Mouse (Mus musculus): Measurements from ENCODE around the gene Stx6. TPM values are rescaled to one million over a fixed set of nuclear protein-coding genes. Genes with fewer than 3 reads are reported as not detected.

Gene Stx6
- polyA plus RNA-seq, 1 experiment, result 13.6 TPM

DNA sequence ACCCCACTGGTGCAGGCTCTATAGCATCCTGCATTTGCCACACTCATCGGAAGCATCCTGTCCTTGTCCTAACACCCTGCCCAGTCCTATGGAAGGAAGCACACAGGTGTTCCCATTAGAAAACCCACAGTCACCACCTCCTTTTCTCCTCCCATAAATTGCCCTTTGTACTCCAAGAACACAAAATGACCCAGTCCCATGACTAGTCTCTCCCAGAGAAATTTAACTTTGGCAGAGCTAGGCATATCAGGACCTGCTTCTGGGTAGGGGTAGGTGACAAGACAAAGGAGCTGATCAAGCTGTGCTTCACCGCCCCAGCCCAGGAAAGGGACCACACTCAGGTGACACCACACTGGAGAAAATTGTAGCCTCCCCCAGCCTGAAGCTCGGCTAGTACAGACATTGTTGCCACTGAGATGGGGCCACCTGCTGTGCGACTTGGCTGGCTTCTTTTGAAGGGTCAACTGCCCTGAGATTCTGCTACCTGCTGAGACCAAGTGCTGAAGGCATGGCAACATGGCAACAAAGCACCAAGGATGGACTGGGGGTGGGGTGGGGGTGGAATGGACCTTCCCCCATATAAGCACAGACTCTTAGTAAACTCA is 92.1 kb downstream of the Stx6 start:
- Histone ChIP-seq H3K27me3 (ENCODE audit: control insufficient read depth, insufficient read depth, low read length) (no peaks in the 10 kb centered on the region), H3K4me1 (ENCODE audit: control insufficient read depth, insufficient read depth, low read length) (no peaks in the 10 kb centered on the region), H3K4me3 (ENCODE audit: control insufficient read depth, low read depth, low read length) (no peak overlapping the region), H3K36me3 (ENCODE audit: control insufficient read depth, insufficient read depth, low read length) (no peaks in the 10 kb centered on the region), H3K27ac (ENCODE audit: control insufficient read depth, insufficient read depth, low read depth, low read length) (no peak overlapping the region)
- no peak for TF ChIP-seq POLR2A (IDR thresholded peaks at IDR 0.05; ENCODE audit: control insufficient read depth, low read depth, low read length)
- no peak for TF ChIP-seq CTCF (IDR thresholded peaks at IDR 0.05; ENCODE audit: control insufficient read depth, insufficient read depth, insufficient replicate concordance, low read depth, low read length)

DNA sequence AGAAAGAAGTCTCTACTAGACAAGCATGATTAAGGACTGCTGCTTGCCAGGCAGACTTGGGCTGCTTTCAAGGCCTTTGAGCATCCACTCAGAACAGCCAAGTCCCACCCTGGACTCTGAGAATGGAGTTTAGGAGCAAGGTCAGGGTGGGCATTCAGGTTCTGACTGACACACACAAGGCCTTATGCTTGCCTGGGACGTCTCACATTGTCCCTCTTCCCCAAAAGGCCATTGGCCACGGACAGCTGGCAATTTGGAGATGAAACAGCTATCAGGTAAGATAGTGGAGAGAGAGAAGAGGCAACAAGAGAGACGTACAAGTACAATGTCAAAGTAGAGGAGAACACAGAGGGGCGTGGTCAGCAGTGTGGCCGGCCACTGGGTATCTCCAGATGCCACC is 93.1 kb downstream of the Stx6 start:
- no peaks in the 10 kb centered on the region for H3K36me3 ChIP-seq (ENCODE audit: control insufficient read depth, insufficient read depth, low read length)
- H3K4me3 ChIP-seq (ENCODE audit: control insufficient read depth, low read depth, low read length), result no peak overlapping the region
- no peaks in the 10 kb centered on the region for H3K4me1 ChIP-seq (ENCODE audit: control insufficient read depth, insufficient read depth, low read length)
- H3K27ac ChIP-seq (ENCODE audit: control insufficient read depth, insufficient read depth, low read depth, low read length), result no peak overlapping the region
- no peaks in the 10 kb centered on the region for H3K27me3 ChIP-seq (ENCODE audit: control insufficient read depth, insufficient read depth, low read length)
- TF ChIP-seq CTCF (IDR thresholded peaks at IDR 0.05; ENCODE audit: control insufficient read depth, insufficient read depth, insufficient replicate concordance, low read depth, low read length) (no peak), POLR2A (IDR thresholded peaks at IDR 0.05; ENCODE audit: control insufficient read depth, low read depth, low read length) (no peak)

DNA sequence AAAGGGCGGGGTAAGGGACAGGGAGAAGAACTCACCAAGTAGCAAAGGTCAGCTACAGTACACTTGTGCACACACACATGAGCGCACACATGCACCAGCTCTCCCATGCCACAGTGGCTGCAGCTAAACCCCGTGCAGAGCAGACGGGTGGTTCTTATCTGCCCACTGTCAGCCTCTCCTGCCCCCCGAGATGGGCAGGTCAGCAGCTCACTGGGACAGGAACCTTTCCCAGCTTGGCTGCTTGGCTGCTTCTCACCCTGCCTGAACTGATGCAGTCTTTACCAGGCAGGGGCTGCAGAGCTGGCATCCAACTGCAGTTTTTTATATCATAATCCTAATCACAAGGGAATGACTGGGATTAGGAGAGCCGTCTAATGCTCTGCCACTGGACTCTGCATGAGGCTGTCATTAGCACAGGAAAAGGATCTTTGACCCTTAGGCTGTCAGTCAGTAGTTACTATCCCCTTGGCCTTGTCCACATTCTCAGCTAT is 94.2 kb downstream of the Stx6 start:
- H3K27ac ChIP-seq (ENCODE audit: control insufficient read depth, insufficient read depth, low read depth, low read length), result no peak overlapping the region
- no peaks in the 10 kb centered on the region for H3K4me1 ChIP-seq (ENCODE audit: control insufficient read depth, insufficient read depth, low read length)
- no peaks in the 10 kb centered on the region for H3K36me3 ChIP-seq (ENCODE audit: control insufficient read depth, insufficient read depth, low read length)
- no peak for TF ChIP-seq POLR2A (IDR thresholded peaks at IDR 0.05; ENCODE audit: control insufficient read depth, low read depth, low read length)
- TF ChIP-seq CTCF (IDR thresholded peaks at IDR 0.05; ENCODE audit: control insufficient read depth, insufficient read depth, insufficient replicate concordance, low read depth, low read length), result no peak
- no peak overlapping the region for H3K4me3 ChIP-seq (ENCODE audit: control insufficient read depth, low read depth, low read length)
- no peaks in the 10 kb centered on the region for H3K27me3 ChIP-seq (ENCODE audit: control insufficient read depth, insufficient read depth, low read length)

DNA sequence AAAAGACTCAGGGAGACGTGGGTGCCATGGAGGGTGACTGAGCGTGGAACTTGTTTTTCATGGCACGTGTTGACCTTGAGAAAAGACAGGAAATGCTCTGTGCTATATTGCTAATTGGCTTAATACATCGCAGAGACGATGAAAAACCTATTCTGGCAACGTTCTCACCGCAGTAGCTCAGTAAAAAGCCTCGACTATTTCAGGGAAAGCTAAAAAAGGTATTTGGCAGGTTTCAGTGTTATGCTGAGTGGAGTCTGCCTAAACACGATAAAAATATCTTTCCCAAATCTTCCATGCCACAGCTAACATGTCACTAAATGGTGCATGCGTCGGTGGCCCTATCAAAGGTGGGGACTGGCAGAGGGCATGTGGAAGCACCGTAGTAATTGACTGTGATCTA is 94.6 kb downstream of the Stx6 start:
- H3K4me1 ChIP-seq (ENCODE audit: control insufficient read depth, insufficient read depth, low read length), result no peaks in the 10 kb centered on the region
- no peaks in the 10 kb centered on the region for H3K36me3 ChIP-seq (ENCODE audit: control insufficient read depth, insufficient read depth, low read length)
- H3K27me3 ChIP-seq (ENCODE audit: control insufficient read depth, insufficient read depth, low read length), result no peaks in the 10 kb centered on the region
- no peak overlapping the region for H3K27ac ChIP-seq (ENCODE audit: control insufficient read depth, insufficient read depth, low read depth, low read length)
- TF ChIP-seq CTCF (IDR thresholded peaks at IDR 0.05; ENCODE audit: control insufficient read depth, insufficient read depth, insufficient replicate concordance, low read depth, low read length) (no peak), POLR2A (IDR thresholded peaks at IDR 0.05; ENCODE audit: control insufficient read depth, low read depth, low read length) (no peak)
- H3K4me3 ChIP-seq (ENCODE audit: control insufficient read depth, low read depth, low read length), result no peak overlapping the region

DNA sequence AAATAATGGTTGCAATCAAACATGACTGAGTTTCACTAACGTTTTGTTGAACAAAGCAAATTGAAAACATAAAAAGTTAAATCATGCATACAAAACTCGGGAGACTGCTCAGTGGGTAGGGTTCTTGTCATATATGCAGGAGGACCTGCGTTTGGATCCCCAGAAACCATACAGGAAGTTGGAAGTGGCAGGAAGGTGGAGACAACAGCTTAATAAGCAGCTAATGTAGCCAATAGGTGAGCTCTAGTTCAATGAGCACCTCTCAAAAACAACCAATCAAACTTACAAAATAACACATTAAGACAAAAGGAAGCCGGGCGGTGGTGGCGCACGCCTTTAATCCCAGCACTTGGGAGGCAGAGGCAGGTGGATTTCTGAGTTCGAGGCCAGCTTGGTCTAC is 95.8 kb downstream of the Stx6 start:
- no peaks in the 10 kb centered on the region for H3K36me3 ChIP-seq (ENCODE audit: control insufficient read depth, insufficient read depth, low read length)
- no peaks in the 10 kb centered on the region for H3K27me3 ChIP-seq (ENCODE audit: control insufficient read depth, insufficient read depth, low read length)
- no peak overlapping the region for H3K27ac ChIP-seq (ENCODE audit: control insufficient read depth, insufficient read depth, low read depth, low read length)
- TF ChIP-seq POLR2A (IDR thresholded peaks at IDR 0.05; ENCODE audit: control insufficient read depth, low read depth, low read length), result no peak
- H3K4me3 ChIP-seq (ENCODE audit: control insufficient read depth, low read depth, low read length), result no peak overlapping the region
- no peaks in the 10 kb centered on the region for H3K4me1 ChIP-seq (ENCODE audit: control insufficient read depth, insufficient read depth, low read length)

Other genes with a start within 250 kb of the Stx6 start
- gene Ier5, start 59.1 kb upstream of the Stx6 start, polyA plus RNA-seq (2012; rRNA removed), result 5.3 and 5.8 TPM in 2 replicates
- 1.2 and 1.6 TPM in 2 replicates for gene Mr1, start 11.9 kb upstream of the Stx6 start, polyA plus RNA-seq (2012; rRNA removed)
- 4.7 and 5.7 TPM in 2 replicates for gene BC034090, start 85.7 kb downstream of the Stx6 start, polyA plus RNA-seq (2012; rRNA removed)